Mouse (Mus musculus): Measurements from ENCODE around the gene Cmss1. TPM values are rescaled to one million over a fixed set of nuclear protein-coding genes. Genes with fewer than 3 reads are reported as not detected.
A peak's percentile ranks its signal among the peaks of the same experiment; 100 is the strongest.

Cmss1 gene
- polyA plus RNA-seq, 1 experiment from 2014 or later = 48.3 TPM

DNA sequence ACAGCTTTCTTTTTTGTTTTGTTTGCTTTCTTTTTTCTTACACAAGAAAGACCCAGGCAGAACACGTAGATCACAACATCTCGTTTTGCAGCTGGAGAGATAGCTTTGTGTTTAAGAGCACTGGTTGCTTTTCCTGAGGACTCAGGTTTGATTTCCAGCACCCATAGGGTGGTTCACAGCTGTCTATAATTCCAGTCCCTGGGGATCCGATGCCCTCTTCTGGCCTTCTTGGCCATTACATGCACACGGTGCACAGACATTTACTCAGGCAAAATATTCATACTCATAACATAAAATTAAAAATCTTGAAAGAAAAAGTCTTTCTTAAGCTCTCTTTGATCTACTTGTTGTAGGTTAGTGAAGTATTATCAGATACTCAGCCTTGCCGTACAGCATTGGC, 315.0 kb downstream of the Cmss1 start:
- no peak for ATAC-seq (ENCODE audit: insufficient number of reproducible peaks, low FRiP score, low TSS enrichment, low read depth)
- Histone ChIP-seq H3K9ac (no peak overlapping the region), H3K4me3 (replicated peaks) (no peak overlapping the region), H3K4me1 (no peaks in the 10 kb centered on the region), H3K36me3 (no peaks in the 10 kb centered on the region), H3K27me3 (no peaks in the 10 kb centered on the region), H3K9me3 (replicated peaks) (no peaks in the 10 kb centered on the region), H3K4me2 (replicated peaks) (no peak overlapping the region), H3K27ac (replicated peaks) (no peak overlapping the region)
- 94% methylated on average over 5 of the region's 5 CpGs for whole genome bisulfite sequencing

DNA sequence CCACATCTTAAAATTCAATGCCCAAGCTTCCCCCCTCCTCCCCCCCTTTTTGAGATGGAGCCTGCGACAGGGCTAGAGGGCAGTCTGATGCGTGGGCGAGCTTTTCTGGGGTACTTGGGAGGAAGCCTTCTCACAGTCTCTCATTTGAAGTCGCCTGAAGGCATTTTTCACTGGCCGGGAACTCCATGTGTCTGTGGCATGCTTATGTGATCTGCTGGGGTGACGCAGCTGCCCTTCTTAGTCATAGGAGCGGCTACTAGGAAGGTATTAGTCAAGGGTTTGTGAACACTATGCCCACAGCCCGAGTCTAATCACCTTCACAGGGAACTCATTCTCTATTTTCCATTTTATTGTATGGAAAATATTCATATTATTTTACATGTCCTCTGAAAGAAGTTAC, 325.2 kb downstream of the Cmss1 start:
- Histone ChIP-seq H3K36me3 (no peaks in the 10 kb centered on the region), H3K9ac (no peak overlapping the region), H3K4me3 (replicated peaks) (no peak overlapping the region), H3K27ac (replicated peaks) (no peak overlapping the region), H3K9me3 (replicated peaks) (no peaks in the 10 kb centered on the region), H3K4me2 (replicated peaks) (no peak overlapping the region), H3K27me3 (no peaks in the 10 kb centered on the region), H3K4me1 (no peaks in the 10 kb centered on the region)
- no peak for ATAC-seq (ENCODE audit: insufficient number of reproducible peaks, low FRiP score, low TSS enrichment, low read depth)
- WGBS = 45% methylated on average over 8 of the region's 8 CpGs

DNA sequence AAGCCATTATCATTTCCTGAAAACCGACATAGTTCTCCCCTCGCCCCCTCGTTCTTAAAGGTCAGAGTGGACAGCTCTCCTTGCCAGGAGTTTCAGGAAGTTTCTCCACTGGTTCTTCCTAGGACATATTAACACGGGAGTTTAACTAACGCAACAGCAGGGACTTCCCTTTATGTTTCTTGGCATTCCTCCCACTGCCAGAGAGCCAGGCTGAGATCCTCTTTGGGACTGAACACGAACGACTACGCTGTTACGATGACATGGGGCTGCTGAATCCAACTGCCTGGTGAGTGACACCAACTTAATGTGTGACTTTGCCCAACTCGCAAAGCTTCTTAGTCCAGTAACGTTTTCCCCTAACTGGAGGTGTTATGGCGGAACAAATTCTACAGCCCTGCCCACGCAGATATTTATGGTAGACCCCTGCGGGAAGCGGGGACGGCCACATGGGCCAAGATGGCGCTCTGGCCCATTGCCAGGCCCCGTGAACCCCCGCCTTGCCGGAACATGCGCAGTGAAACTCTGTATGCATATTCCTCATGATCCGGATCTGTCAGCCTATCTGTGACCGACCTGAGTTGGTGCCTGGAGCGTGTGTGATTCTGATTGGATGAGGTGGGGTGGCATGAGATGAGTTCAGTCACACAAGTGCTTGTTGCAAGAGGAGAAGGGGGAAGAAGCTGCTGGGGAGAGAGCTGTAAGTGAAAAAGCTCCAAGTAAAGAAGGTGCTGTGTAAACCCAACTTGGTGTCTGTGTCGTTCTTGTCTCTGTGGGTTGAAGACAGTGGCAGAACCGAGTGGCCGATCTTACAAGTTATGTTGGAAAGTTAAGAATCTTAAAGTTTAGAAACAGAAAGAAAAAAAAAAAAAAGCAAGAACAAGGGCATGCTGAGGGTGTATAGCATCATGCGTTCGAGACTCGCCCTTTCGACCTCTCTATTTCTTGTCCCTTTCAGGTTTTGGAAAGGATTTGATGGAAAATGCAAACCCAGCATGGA, 326.1 kb downstream of the Cmss1 start:
- Histone ChIP-seq H3K9ac (no peak overlapping the region), H3K4me3 (replicated peaks) (no peak overlapping the region), H3K4me1 (no peaks in the 10 kb centered on the region), H3K27ac (replicated peaks) (no peak overlapping the region), H3K9me3 (replicated peaks) (no peaks in the 10 kb centered on the region), H3K4me2 (replicated peaks) (no peak overlapping the region), H3K36me3 (no peaks in the 10 kb centered on the region), H3K27me3 (no peaks in the 10 kb centered on the region)
- ATAC-seq (ENCODE audit: insufficient number of reproducible peaks, low FRiP score, low TSS enrichment, low read depth) = no peak
- 91% methylated on average over 31 of the region's 31 CpGs for WGBS

DNA sequence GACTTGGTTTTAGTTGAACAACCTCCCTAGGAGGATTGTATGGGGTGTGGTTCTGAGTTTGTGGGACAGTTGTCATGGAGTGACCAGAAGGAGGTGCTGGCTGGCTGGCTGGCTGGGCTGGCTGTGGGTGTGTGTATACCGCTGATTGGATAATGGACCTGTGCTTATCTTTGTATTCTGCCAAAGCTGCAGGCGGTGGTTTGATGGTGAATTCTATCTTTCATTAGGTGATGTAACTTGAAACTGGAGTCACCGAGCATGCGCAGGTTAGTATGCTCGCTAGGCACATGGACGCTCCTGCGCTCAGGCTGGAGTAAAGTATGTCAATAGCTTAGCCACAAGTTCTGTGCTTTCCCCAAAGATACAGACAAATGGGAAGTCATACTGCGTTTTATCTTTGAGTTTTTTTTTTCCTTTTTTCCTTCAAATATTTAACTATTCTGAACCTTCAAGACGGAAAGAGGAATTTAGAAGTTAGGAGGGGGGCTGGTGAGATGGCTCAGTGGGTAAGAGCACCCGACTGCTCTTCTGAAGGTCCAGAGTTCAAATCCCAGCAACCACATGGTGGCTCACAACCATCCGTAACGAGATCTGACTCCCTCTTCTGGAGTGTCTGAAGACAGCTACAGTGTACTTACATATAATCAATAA, 327.6 kb downstream of the Cmss1 start:
- ATAC-seq (ENCODE audit: insufficient number of reproducible peaks, low FRiP score, low TSS enrichment, low read depth) = no peak
- Histone ChIP-seq H3K9me3 (replicated peaks) (no peaks in the 10 kb centered on the region), H3K9ac (no peak overlapping the region), H3K4me3 (replicated peaks) (no peak overlapping the region), H3K27me3 (no peaks in the 10 kb centered on the region), H3K4me1 (no peaks in the 10 kb centered on the region), H3K4me2 (replicated peaks) (no peak overlapping the region), H3K27ac (replicated peaks) (no peak overlapping the region), H3K36me3 (no peaks in the 10 kb centered on the region)
- WGBS = 83% methylated on average over 12 of the region's 12 CpGs

- 92% methylated on average over 13 of the region's 13 CpGs for WGBS
- Histone ChIP-seq H3K4me2 (replicated peaks) (no peak overlapping the region), H3K4me3 (replicated peaks) (no peak overlapping the region), H3K36me3 (no peaks in the 10 kb centered on the region), H3K9ac (no peak overlapping the region), H3K27ac (replicated peaks) (no peak overlapping the region), H3K27me3 (no peaks in the 10 kb centered on the region), H3K4me1 (peaks cover 17% of the 10 kb centered on the region), H3K9me3 (replicated peaks) (no peaks in the 10 kb centered on the region)
- no peak for ATAC-seq (ENCODE audit: insufficient number of reproducible peaks, low FRiP score, low TSS enrichment, low read depth)
These were observed 336.9 kb downstream of the Cmss1 start for GRCm38 (mm10) chr16:57269751-57270150.

DNA sequence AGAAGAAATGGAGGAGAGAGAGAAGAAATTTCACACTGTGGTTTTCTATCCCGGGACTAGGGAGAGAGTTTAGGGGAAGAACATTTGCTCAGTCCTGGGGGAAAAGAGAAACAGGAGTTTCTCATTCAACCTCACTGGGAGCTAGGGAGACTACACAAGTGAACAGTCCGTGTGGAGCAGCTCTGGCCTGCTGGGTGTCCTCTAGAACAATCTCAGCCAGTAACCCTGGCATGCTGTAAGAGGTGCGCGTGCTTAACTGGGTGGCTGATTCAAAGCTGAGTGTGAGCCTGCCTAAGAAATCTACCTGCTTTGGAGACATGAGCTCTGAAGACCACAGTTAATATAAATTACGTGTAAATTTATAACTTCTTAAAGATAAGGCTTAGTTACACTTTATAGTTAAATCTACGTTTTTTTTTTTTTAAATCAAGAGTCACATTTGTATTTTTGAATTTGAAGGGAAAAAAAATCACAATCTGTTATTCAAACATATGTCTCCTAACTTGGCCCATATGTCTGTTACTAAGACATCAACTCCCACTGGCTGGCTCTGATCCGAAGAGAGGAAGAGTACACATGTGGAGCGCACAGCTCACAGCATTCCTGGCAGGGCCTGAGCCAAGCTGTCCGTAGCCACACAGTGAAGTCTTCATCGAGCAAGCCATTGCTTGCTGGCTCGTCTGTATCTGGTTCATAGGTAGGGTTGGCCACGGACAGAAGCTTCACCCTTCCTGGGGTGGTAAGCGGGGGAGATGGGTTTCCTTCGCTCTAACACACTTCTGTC, 338.4 kb downstream of the Cmss1 start:
- H3K4me2 ChIP-seq (replicated peaks) = no peak overlapping the region
- H3K27me3 ChIP-seq = no peaks in the 10 kb centered on the region
- H3K36me3 ChIP-seq = no peaks in the 10 kb centered on the region
- peaks cover 17% of the 10 kb centered on the region for H3K4me1 ChIP-seq
- H3K27ac ChIP-seq (replicated peaks) = peak overlapping the region; percentile 60
- 56% methylated on average over 14 of the region's 14 CpGs for WGBS
- H3K4me3 ChIP-seq (replicated peaks) = no peak overlapping the region
- ATAC-seq (ENCODE audit: insufficient number of reproducible peaks, low FRiP score, low TSS enrichment, low read depth) = no peak
- no peaks in the 10 kb centered on the region for H3K9me3 ChIP-seq (replicated peaks)
- no peak overlapping the region for H3K9ac ChIP-seq

GRCm38 (mm10) chr16:57267068-57267467, 339.6 kb downstream of the Cmss1 start:
- peaks cover 17% of the 10 kb centered on the region for H3K4me1 ChIP-seq
- H3K36me3 ChIP-seq = no peaks in the 10 kb centered on the region
- H3K27me3 ChIP-seq = no peaks in the 10 kb centered on the region
- ATAC-seq (ENCODE audit: insufficient number of reproducible peaks, low FRiP score, low TSS enrichment, low read depth) = no peak
- no peak overlapping the region for H3K4me2 ChIP-seq (replicated peaks)
- 0 out of 2 replicates have a peak overlapping the region, but pooled peaks have one; percentile 17 for H3K27ac ChIP-seq (replicated peaks)
- 0% methylated on average over 1 of the region's 1 CpGs for WGBS
- H3K9ac ChIP-seq = no peak overlapping the region
- no peaks in the 10 kb centered on the region for H3K9me3 ChIP-seq (replicated peaks)
- no peak overlapping the region for H3K4me3 ChIP-seq (replicated peaks)

- WGBS = 85% methylated on average over 10 of the region's 10 CpGs
- H3K4me2 ChIP-seq (replicated peaks) = no peak overlapping the region
These were observed 346.5 kb downstream of the Cmss1 start for GRCm38 (mm10) chr16:57260152-57260551.

DNA sequence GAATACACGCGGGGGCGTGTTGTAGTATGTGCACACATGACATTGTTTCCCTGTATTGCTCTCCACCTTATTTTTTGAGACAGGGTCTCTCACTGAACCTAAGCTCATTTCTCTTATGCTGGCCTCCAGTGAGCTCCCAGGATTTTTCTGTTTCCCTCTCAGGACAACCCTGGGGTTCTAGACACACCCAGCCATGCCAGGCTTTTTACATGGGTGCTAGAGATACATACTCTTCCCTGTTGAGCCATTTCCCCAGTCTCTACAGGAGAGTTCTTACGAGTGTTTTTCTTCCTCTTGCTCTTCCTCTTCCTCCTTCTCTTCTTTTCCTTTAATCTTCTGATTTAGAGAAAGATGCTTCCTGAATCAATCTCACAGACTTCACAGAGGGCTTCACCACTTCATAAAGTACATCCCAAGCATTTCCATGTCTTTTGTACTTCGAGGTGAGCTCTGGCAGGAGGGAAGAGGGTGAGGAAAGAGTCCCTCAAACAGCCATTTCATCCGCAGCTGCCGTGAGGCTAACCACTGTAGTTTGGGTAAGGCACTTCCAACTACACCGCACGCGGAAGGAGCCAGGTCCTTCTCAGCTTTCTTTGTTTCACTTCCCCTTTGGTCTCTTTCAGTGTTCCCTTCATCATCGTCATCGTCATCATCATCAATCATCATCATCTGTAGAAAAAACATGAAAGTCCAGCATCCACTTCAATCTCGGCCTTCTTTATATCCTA, 347.1 kb downstream of the Cmss1 start:
- Histone ChIP-seq H3K4me2 (replicated peaks) (no peak overlapping the region), H3K9ac (no peak overlapping the region), H3K36me3 (no peaks in the 10 kb centered on the region), H3K4me1 (no peaks in the 10 kb centered on the region), H3K9me3 (replicated peaks) (no peaks in the 10 kb centered on the region), H3K27ac (replicated peaks) (no peak overlapping the region), H3K4me3 (replicated peaks) (no peak overlapping the region), H3K27me3 (no peaks in the 10 kb centered on the region)
- 87% methylated on average over 13 of the region's 13 CpGs for WGBS
- ATAC-seq (ENCODE audit: insufficient number of reproducible peaks, low FRiP score, low TSS enrichment, low read depth) = no peak

More at GRCm38 (mm10) chr16:57260152-57260551, 346.5 kb downstream of the Cmss1 start:
- no peaks in the 10 kb centered on the region for H3K36me3 ChIP-seq
- no peaks in the 10 kb centered on the region for H3K27me3 ChIP-seq
- no peaks in the 10 kb centered on the region for H3K4me1 ChIP-seq
- ATAC-seq (ENCODE audit: insufficient number of reproducible peaks, low FRiP score, low TSS enrichment, low read depth) = no peak
- H3K9ac ChIP-seq = no peak overlapping the region
- H3K4me3 ChIP-seq (replicated peaks) = no peak overlapping the region
- H3K9me3 ChIP-seq (replicated peaks) = no peaks in the 10 kb centered on the region
- H3K27ac ChIP-seq (replicated peaks) = no peak overlapping the region

Data from embryonic facial prominence, embryonic 15.5 days (tissue).